Mouse (Mus musculus): ENCODE results near the gene Srcap. TPM values are rescaled to one million over a fixed set of nuclear protein-coding genes. Genes with fewer than 3 reads are reported as not detected.

Srcap gene
- polyA plus RNA-seq, 1 experiment, result 44.1 TPM

- no peak for TF ChIP-seq CTCF (IDR thresholded peaks at IDR 0.05; ENCODE audit: borderline replicate concordance, extremely low read depth, insufficient read depth, insufficient read length)
- no peak for TF ChIP-seq POLR2A (IDR thresholded peaks at IDR 0.05; ENCODE audit: borderline replicate concordance, extremely low read depth, insufficient read depth, insufficient read length, poor library complexity, severe bottlenecking)
- peak; percentile 60 for DNase-seq (ENCODE audit: low read depth)
Measured at GRCm38 (mm10) chr7:127549116-127549835, 37.5 kb downstream of the Srcap start.

GRCm38 (mm10) chr7:127551558-127551957 lies 39.8 kb downstream of the Srcap start:
- TF ChIP-seq POLR2A (IDR thresholded peaks at IDR 0.05; ENCODE audit: borderline replicate concordance, extremely low read depth, insufficient read depth, insufficient read length, poor library complexity, severe bottlenecking) (no peak), CTCF (IDR thresholded peaks at IDR 0.05; ENCODE audit: borderline replicate concordance, extremely low read depth, insufficient read depth, insufficient read length) (no peak)
- DNase-seq (ENCODE audit: low read depth), result no peak

- TF ChIP-seq POLR2A (IDR thresholded peaks at IDR 0.05; ENCODE audit: borderline replicate concordance, extremely low read depth, insufficient read depth, insufficient read length, poor library complexity, severe bottlenecking) (no peak), CTCF (IDR thresholded peaks at IDR 0.05; ENCODE audit: borderline replicate concordance, extremely low read depth, insufficient read depth, insufficient read length) (no peak)
Measured at GRCm38 (mm10) chr7:127560580-127560979, 48.8 kb downstream of the Srcap start.

GRCm38 (mm10) chr7:127561340-127561858 lies 49.6 kb downstream of the Srcap start, which contains the start of gene Tmem265:
Gene Tmem265 (plus strand): TSS chr7:127561390.
- no peak for DNase-seq (ENCODE audit: low read depth)
- no peak for TF ChIP-seq POLR2A (IDR thresholded peaks at IDR 0.05; ENCODE audit: borderline replicate concordance, extremely low read depth, insufficient read depth, insufficient read length, poor library complexity, severe bottlenecking)
- no peak for TF ChIP-seq CTCF (IDR thresholded peaks at IDR 0.05; ENCODE audit: borderline replicate concordance, extremely low read depth, insufficient read depth, insufficient read length)

More at GRCm38 (mm10) chr7:127560580-127560979, 48.8 kb downstream of the Srcap start:
- no peak for DNase-seq (ENCODE audit: low read depth)

- TF ChIP-seq POLR2A (IDR thresholded peaks at IDR 0.05; ENCODE audit: borderline replicate concordance, extremely low read depth, insufficient read depth, insufficient read length, poor library complexity, severe bottlenecking), result no peak
- no peak for TF ChIP-seq CTCF (IDR thresholded peaks at IDR 0.05; ENCODE audit: borderline replicate concordance, extremely low read depth, insufficient read depth, insufficient read length)
- DNase-seq (ENCODE audit: low read depth), result peak; percentile 4
Measured at GRCm38 (mm10) chr7:127564381-127565150, 52.8 kb downstream of the Srcap start.

- TF ChIP-seq POLR2A (IDR thresholded peaks at IDR 0.05; ENCODE audit: borderline replicate concordance, extremely low read depth, insufficient read depth, insufficient read length, poor library complexity, severe bottlenecking) (peak; percentile 38; the same call in 1 of the 2 replicates), CTCF (IDR thresholded peaks at IDR 0.05; ENCODE audit: borderline replicate concordance, extremely low read depth, insufficient read depth, insufficient read length) (no peak)
- DNase-seq (ENCODE audit: low read depth), result peak; percentile 99
Measured at GRCm38 (mm10) chr7:127572895-127573471, 61.2 kb downstream of the Srcap start, which contains the start of gene Phkg2. Gene Phkg2 (plus strand): TSS chr7:127573340.

GRCm38 (mm10) chr7:127573503-127574008 lies 61.8 kb downstream of the Srcap start:
- TF ChIP-seq CTCF (IDR thresholded peaks at IDR 0.05; ENCODE audit: borderline replicate concordance, extremely low read depth, insufficient read depth, insufficient read length) (no peak), POLR2A (IDR thresholded peaks at IDR 0.05; ENCODE audit: borderline replicate concordance, extremely low read depth, insufficient read depth, insufficient read length, poor library complexity, severe bottlenecking) (no peak)
- DNase-seq (ENCODE audit: low read depth), result peak; percentile 15

- no peak for DNase-seq (ENCODE audit: low read depth)
- TF ChIP-seq CTCF (IDR thresholded peaks at IDR 0.05; ENCODE audit: borderline replicate concordance, extremely low read depth, insufficient read depth, insufficient read length) (no peak), POLR2A (IDR thresholded peaks at IDR 0.05; ENCODE audit: borderline replicate concordance, extremely low read depth, insufficient read depth, insufficient read length, poor library complexity, severe bottlenecking) (no peak)
Measured at GRCm38 (mm10) chr7:127574115-127574514, 62.3 kb downstream of the Srcap start.

GRCm38 (mm10) chr7:127583260-127583659 lies 71.5 kb downstream of the Srcap start:
- no peak for DNase-seq (ENCODE audit: low read depth)
- TF ChIP-seq POLR2A (IDR thresholded peaks at IDR 0.05; ENCODE audit: borderline replicate concordance, extremely low read depth, insufficient read depth, insufficient read length, poor library complexity, severe bottlenecking) (no peak), CTCF (IDR thresholded peaks at IDR 0.05; ENCODE audit: borderline replicate concordance, extremely low read depth, insufficient read depth, insufficient read length) (no peak)

GRCm38 (mm10) chr7:127585031-127585430 lies 73.2 kb downstream of the Srcap start:
- DNase-seq (ENCODE audit: low read depth), result no peak
- no peak for TF ChIP-seq CTCF (IDR thresholded peaks at IDR 0.05; ENCODE audit: borderline replicate concordance, extremely low read depth, insufficient read depth, insufficient read length)
- no peak for TF ChIP-seq POLR2A (IDR thresholded peaks at IDR 0.05; ENCODE audit: borderline replicate concordance, extremely low read depth, insufficient read depth, insufficient read length, poor library complexity, severe bottlenecking)

- TF ChIP-seq POLR2A (IDR thresholded peaks at IDR 0.05; ENCODE audit: borderline replicate concordance, extremely low read depth, insufficient read depth, insufficient read length, poor library complexity, severe bottlenecking), result no peak
- no peak for DNase-seq (ENCODE audit: low read depth)
Measured at GRCm38 (mm10) chr7:127586149-127586548, 74.4 kb downstream of the Srcap start.

Data from brain, embryonic 14.5 days (tissue).